Mouse (Mus musculus): ENCODE data around the gene Klri1.

GRCm38 (mm10) chr6:129727237-129727636 is 10.3 kb upstream of the Klri1 start:
- TF ChIP-seq CTCF (IDR thresholded peaks at IDR 0.05) (no peak), EP300 (IDR thresholded peaks at IDR 0.05) (no peak)

All from lung, postnatal 0 days (tissue).